Mouse (Mus musculus) lung, postnatal 36 days (tissue): ENCODE data around the gene Shmt2.

ENCODE experiments used
- DNase-seq: peaks from one replicate; pipeline ENCODE4 v3.0.0; 2022; ENCODE audit warnings: mixed read lengths

Shmt2 gene

GRCm38 (mm10) chr10:127534036-127534928 is 12.0 kb upstream of the Shmt2 start, which contains the start of gene Nxph4:
Gene Nxph4, minus strand, starts transcription at chr10:127534559.
- peak; percentile 21 for DNase-seq

- DNase-seq: no peak
Measured at GRCm38 (mm10) chr10:127531548-127531947, 9.3 kb upstream of the Shmt2 start.

- no peak for DNase-seq
Measured at GRCm38 (mm10) chr10:127530945-127531344, 8.7 kb upstream of the Shmt2 start.

DNA sequence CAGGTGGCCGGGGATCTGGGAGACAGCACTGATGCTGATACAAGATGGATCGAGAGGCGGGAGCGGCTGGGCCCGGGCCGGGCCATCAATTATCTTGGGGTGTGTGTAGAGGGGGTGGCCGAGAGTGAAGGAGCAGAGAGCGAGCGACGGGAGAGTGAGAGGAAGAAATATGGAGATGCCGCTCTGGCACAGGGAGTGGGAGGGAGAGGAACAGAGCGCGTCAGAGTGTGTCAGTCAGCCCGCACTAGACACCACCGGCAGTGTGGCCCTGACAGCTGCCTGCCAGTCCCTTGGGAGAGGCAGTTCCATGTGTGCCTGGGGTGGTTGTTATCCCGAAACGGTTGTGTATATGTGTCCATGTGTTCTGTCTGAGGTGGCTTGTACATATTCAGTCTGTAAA is 5.2 kb upstream of the Shmt2 start:
- no peak for DNase-seq

- peak; percentile 63 for DNase-seq
Measured at GRCm38 (mm10) chr10:127526681-127527080, 4.4 kb upstream of the Shmt2 start.

DNA sequence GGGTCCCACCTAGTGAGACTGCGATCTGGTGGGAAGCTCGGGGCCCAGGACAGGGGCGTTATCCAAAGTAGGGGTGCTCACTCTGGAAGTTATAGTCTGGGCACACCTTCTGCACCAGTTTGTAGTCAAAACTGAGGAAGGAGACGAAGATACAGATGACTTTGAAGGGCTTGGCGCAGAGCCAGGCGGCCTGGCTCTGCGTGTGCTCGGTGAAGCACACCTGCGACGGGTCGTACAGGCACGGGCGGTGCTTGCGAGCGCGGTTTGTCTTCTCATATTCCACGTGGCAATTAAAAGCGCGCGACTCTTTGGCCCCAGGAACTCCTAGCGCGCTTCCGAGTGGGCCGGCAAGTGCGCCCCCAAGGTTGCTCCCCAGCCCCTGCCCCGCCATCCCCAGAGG is 3.8 kb upstream of the Shmt2 start:
- DNase-seq: no peak

DNA sequence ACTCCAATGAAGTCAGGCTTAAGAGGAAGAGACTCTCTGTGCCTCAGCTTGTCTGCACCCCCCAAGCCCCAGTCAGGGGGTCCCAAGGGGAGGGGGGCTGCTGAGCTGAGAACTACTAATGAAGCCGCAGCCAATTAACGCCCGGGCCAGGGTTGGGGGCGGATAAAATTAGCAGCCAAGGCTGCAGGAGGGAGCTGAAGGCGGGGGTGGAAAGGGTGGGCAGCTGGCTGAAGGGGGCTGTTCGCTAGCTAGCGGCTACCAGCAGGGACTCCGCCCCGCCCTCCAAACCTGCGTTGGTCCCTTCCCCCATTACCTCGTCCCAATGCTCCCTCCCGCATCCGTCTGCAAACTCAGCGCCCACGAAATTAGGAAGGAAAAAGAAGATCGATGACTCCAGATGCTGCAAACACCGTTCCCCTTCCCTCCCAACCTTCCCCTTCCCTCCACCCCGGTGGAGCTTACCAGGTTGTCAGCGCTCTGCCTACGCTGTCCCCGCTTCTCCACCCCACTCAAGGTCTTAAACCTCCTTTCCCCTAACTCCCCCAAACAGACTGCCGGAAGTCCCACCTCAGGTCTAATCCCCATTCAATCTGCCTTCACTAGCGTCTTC is 2.5 kb upstream of the Shmt2 start:
- no peak for DNase-seq

GRCm38 (mm10) chr10:127521611-127522080 is 598 bp downstream of the Shmt2 start:
- no peak for DNase-seq

DNA sequence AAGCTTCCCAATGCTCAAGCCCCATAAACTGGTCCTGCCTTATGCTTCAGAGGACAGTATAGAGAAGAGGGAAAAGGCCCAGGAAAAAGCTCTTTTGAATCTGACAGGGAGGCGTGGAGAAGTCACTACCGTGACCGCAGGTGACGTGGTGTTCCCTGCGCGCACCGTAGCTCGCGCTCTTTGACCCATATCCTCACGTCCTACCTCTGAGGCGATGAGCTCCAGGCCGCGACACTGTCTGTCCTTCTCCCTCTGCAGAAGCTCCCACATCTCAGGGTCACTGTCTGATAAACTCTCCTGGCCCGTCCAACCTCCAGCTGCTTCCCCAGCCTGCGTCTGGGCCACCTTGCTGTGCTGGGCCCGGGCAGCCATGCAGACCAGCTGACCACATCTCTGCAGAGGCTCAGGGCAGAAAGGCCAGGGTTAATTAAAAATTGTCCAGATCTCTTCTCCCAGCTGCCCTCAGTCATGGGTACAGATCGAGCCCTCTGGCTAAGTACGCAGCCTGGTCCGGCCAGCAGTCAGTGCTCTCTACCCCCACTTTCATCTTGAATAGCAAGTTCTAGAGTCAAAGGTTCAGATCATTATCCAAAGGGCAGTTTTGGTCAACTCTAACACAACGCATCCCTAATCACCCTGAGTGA is 1.4 kb downstream of the Shmt2 start:
- DNase-seq: no peak

DNA sequence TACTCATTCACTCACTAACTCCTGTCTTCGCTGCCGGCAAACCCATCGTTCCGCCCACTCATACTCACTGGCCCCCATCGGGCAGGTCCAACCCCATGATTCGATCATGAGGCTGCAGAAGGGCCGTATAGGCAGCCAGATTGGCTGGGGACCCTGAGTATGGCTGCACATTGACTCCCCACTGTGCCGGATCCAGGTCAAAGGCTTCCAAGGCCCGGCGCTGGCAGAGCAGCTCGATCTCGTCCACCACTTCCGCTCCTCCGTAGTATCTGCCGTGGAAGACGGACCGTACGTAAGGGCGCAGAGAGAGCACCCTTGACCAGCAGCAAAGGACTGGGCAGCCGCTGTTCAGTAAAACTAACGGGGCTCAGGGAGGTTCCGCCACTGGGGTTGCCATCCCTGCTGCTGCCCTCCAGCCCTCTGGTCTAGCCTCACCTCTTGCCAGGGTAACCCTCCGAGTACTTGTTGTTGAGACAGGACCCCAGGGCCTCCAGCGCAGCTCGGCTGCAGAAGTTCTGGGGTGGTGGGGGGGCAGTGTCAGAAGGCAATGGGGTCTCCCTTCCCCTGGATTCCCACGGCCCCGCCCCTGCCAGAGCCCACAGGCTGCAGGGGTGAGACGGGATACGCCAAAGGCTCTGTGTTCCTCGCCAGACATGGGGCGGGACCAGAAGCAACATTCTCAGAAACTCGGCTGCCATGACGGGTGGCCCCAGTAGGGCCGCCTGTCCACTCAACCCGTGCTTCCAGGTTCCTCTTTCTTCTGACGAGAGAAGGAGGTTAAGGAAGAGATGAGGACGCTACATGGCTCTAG is 2.1 kb downstream of the Shmt2 start:
- DNase-seq: no peak

DNA sequence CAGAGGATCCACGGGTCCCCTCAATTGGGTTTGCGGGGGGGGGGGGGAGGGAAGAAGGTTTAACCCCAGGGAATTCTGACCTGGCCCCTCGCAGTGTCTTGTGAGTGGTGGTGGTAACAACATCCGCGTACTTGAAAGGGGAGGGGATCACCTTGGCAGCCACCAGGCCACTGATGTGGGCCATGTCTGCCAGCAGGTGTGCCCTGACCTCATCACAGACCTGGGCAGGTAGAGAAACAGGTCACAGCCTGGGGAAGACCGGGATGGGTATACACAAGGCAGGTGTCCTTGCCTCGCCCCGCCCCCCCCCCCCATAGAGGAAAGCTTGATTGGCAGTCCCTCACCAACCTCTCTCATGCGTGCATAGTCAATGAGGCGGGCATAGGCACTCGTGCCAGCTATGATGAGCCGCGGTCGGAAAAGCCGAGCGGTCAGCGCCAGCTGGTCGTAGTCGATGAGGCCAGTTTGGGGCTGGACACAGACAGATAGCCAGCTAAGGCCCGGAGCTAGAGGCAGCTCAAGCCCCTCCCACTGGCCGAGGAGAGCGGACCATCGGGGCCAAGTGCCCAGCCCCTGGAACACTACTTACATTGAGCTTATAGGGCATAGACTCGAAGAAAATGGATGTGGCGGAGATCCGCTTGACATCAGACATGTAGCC is 3.1 kb downstream of the Shmt2 start:
- DNase-seq: no peak

- DNase-seq: no peak
Measured at GRCm38 (mm10) chr10:127517941-127518340, 4.3 kb downstream of the Shmt2 start.

DNA sequence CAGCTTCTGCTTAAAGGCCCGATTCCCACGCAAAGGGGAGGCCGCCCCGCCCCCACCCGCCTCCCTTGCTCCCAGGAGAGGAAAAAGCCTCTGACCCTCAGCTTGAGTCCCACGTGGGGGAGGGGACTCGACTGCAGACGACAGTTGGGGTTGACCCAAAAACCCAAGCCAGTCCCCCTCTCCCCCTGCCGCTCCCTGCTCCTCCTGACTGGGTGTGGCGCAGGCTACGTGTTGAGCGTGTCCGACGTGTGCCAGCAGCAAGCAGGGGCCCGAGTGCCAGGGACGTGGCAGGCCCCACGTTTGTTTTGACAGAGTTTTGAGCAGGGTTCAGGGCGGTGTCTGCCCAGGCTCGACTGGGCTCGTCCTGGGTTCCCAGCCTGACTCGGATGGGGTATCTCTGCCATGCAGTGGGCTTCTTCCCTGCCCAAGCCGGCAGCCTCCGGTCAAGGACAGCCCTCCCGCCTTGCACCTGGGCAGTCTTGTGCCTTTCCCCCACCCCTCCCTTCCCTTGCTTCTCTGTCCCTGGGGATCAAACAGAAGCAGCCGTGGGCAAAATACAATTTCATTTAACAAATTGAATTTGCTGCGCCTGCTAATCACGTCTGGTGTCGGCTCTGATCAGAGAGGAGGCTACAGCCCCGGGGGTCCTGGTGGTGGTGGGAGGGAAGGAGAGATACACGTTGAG is 5.5 kb downstream of the Shmt2 start:
- DNase-seq: peak; percentile 45

GRCm38 (mm10) chr10:127515983-127516459 is 6.2 kb downstream of the Shmt2 start:
- DNase-seq: no peak

GRCm38 (mm10) chr10:127515271-127515982 is 6.8 kb downstream of the Shmt2 start:
- DNase-seq: no peak

GRCm38 (mm10) chr10:127514764-127515163 is 7.5 kb downstream of the Shmt2 start, which contains the start of gene Ndufa4l2:
Gene Ndufa4l2, plus strand, starts transcription at chr10:127514967.
- DNase-seq: peak; percentile 42

DNA sequence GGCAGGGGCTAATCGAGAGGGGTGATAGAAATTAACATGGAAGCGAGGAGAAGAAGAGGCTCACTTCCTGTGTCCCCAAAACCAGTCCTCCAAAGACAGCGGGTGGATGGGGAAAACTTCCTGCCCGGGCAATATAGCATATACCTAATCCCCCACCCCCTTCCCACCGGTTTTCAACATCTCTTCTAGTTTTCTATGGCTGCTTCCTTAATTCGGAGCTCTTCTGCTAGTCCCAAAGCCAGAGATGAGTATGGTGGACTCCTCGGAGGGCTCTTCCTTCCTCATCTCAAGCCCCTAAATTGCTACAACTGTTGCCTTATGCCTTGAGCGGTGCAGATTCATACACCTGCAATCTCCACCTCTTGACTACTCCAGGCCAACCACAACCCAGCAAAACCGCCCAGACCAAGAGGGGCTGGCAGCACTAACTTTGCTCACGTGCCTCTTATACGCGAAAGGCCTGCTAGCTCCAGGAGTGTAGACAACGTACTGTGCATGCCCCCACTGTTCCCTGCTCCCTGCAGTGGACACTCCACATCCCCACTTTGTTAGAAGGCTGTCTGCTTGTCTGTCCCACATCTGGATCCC is 8.0 kb downstream of the Shmt2 start:
- no peak for DNase-seq

- no peak for DNase-seq
Measured at GRCm38 (mm10) chr10:127513501-127514091, 8.6 kb downstream of the Shmt2 start.

GRCm38 (mm10) chr10:127512813-127513212 is 9.4 kb downstream of the Shmt2 start:
- peak; percentile 97 for DNase-seq

- DNase-seq: no peak
Measured at GRCm38 (mm10) chr10:127512307-127512666, 10.0 kb downstream of the Shmt2 start.
